Mouse (Mus musculus) lung, postnatal 36 days (tissue): ENCODE measurements around the gene Slc12a1.
A peak's percentile ranks its signal among the peaks of the same experiment; 100 is the strongest.

Experiments used
- DNase-seq: peaks from one replicate; pipeline ENCODE4 v3.0.0; 2022; ENCODE audit warnings: mixed read lengths

The Slc12a1 gene

GRCm38 (mm10) chr2:125259230-125260120, 107.2 kb downstream of the Slc12a1 start:
- peak; percentile 68 for DNase-seq

DNA sequence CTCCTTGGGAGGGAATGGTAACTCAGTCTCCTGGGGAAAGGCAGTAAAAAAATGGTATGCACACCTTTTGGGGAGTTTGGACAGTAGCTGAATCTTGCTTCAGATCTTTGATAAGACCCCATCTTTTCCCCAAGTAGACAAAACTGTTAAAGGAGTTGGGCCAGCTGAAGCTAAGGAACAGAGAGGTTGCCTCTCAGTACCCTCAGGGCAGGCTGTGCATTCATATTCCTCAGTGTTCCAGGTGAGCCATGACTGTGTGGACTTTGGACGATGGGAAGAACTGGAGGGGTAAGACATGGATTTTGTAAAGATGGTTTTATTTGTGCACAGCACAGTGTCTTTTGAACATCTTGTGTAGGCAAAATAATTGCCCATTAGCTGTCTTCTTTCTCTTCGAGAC, 108.0 kb downstream of the Slc12a1 start:
- DNase-seq: no peak

GRCm38 (mm10) chr2:125263056-125263455, 110.8 kb downstream of the Slc12a1 start:
- peak; percentile 39 for DNase-seq

DNA sequence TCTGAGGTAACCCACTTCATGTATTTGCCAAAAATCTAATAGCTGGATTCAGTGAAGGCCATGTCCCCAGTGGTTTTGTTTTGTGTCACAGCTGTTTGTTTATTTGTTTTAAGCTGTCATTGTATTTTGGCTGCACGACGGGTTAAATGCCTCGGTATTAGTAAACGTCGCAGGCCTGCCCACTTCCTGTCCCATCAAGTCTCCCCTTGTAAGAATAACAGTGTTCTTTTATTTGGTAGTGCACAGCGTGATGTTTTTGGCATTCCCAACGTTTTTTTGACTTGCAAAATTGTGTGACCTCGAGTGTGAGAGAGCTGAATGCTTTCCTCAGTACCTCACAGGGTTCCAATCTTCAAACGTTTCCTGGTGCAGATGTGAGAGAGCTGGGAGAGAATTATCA, 111.4 kb downstream of the Slc12a1 start:
- DNase-seq: peak; percentile 35

GRCm38 (mm10) chr2:125268876-125269275, 116.6 kb downstream of the Slc12a1 start:
- no peak for DNase-seq

DNA sequence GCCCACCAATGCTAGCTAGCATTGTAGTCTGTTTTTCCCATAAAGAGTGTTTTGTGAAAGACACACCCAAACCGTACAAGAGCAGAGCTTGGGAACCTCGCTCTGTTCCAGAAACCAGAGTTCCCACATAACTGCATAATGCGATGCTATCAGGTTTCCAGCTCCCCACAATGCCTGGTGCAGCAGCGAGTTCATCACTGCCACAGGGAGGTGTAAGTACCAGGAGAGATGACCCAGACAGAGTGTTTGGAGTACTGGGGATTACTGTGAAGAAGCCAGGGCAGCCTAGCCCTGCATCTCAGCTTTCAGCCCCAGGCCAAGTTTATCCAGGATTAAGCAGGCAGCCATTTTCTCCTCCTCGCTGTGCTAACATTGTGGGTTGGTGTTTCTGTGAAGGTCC, 123.3 kb downstream of the Slc12a1 start:
- DNase-seq: no peak

GRCm38 (mm10) chr2:125276692-125277091, 124.4 kb downstream of the Slc12a1 start:
- DNase-seq: no peak

- DNase-seq: peak; percentile 49
Measured at GRCm38 (mm10) chr2:125278474-125278873, 126.2 kb downstream of the Slc12a1 start.
